Mouse (Mus musculus) kidney, adult 2 months (tissue): ENCODE data around the gene Ccdc6. TPM values are rescaled to one million over a fixed set of nuclear protein-coding genes. Genes with fewer than 3 reads are reported as not detected.

Source experiments
- DNase-seq: peaks from one replicate; pipeline ENCODE4 v3.0.0; 2021
- H3K27ac ChIP-seq: fragments of 200-500 bp; 2 replicates; pipeline ENCODE4 v1.5.1; 2012; ENCODE audit warnings: low read depth, low read length, control low read depth, inconsistent platforms; ENCODE audit not compliant: insufficient read depth
- H3K27me3 ChIP-seq: fragments of 200-500 bp; replicated peaks from 2 replicates; pipeline ENCODE4 v1.6.1; 2012; ENCODE audit warnings: mild to moderate bottlenecking, moderate library complexity, low read length, inconsistent platforms; ENCODE audit not compliant: control insufficient read depth, insufficient read depth
- H3K36me3 ChIP-seq: fragments of 200-500 bp; 2 replicates; pipeline ENCODE4 v1.6.1; 2012; ENCODE audit warnings: mild to moderate bottlenecking, moderate library complexity, low read length, inconsistent platforms; ENCODE audit not compliant: control insufficient read depth, insufficient read depth
- H3K4me1 ChIP-seq: fragments of 200-500 bp; 2 replicates; pipeline ENCODE4 v1.6.1; 2011; ENCODE audit warnings: low read length; ENCODE audit not compliant: control insufficient read depth, insufficient read depth
- H3K4me3 ChIP-seq: fragments of 200-500 bp; 2 replicates; pipeline ENCODE4 v1.5.1; 2011; ENCODE audit warnings: mild to moderate bottlenecking, low read depth, low read length, control low read depth; ENCODE audit not compliant: insufficient read depth
- CTCF ChIP-seq: fragments of 200-500 bp; conservative IDR thresholded peaks from 2 replicates; pipeline ENCODE4 v1.5.1; 2011; ENCODE audit warnings: low read depth, mild to moderate bottlenecking, control low read depth, low read length, moderate library complexity, mixed read lengths; ENCODE audit not compliant: insufficient read depth, insufficient read length
- POLR2A ChIP-seq: fragments of 200-500 bp; IDR thresholded peaks from one replicate; pipeline ENCODE4 v1.6.1; 2011; ENCODE audit warnings: low read depth, low read length, control low read depth
- whole genome bisulfite sequencing: fragments of 180-500 bp; shearing (Covaris S2); methylation state at CpG from one replicate; pipeline ENCODE4 v1.1.7; 2018; 5-methylcytosine and 5-hydroxymethylcytosine counted together
- polyA plus RNA-seq: library from polyadenylated mRNA; depleted of rRNA; stranded (reverse); fragments of >200 nt; gene quantifications from 2 replicates; pipeline ENCODE4 v1.2.3, GENCODE M21; 2012

Gene Ccdc6
- polyA plus RNA-seq, 1 experiment: 37.0 TPM

DNA sequence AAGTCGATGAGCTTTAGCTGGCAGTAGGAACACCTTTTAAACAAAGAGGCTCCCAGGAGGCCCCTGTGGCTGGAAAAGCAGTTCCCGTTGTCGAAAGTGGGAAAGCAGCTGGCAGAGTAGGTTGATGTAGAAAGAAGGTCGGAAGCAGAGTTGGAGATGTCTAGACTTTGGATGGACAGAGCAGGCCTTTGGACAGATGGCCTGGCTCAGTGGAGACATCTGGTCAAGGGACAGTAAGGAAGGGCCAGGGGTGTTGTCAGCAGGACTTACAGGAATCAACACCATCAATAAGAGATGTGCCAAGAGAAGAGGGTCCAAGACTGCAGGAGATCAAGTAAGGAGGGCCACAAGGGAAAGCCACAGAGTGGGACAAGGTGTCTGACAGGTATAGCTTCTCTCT, 53.4 kb downstream of the Ccdc6 start:
- H3K36me3 ChIP-seq: 0 out of 2 replicates have a peak, but pooled peaks cover 2% of the 10 kb centered on the region
- peaks cover 7% of the 10 kb centered on the region for H3K4me1 ChIP-seq
- no peak for TF ChIP-seq POLR2A
- no peak for TF ChIP-seq CTCF
- no peaks in the 10 kb centered on the region for H3K27me3 ChIP-seq
- WGBS: 58% methylated on average over 4 of the region's 4 CpGs
- H3K4me3 ChIP-seq: no peak overlapping the region
- no peak for DNase-seq
- no peak overlapping the region for H3K27ac ChIP-seq

GRCm38 (mm10) chr10:70151171-70151570, 54.2 kb downstream of the Ccdc6 start:
- H3K27ac ChIP-seq: no peak overlapping the region
- TF ChIP-seq POLR2A: no peak
- TF ChIP-seq CTCF: no peak
- no peak overlapping the region for H3K4me3 ChIP-seq
- DNase-seq: peak; percentile 31
- no peaks in the 10 kb centered on the region for H3K27me3 ChIP-seq
- H3K4me1 ChIP-seq: peaks cover 7% of the 10 kb centered on the region
- no peaks in the 10 kb centered on the region for H3K36me3 ChIP-seq
- WGBS: 69% methylated on average over 10 of the region's 10 CpGs

DNA sequence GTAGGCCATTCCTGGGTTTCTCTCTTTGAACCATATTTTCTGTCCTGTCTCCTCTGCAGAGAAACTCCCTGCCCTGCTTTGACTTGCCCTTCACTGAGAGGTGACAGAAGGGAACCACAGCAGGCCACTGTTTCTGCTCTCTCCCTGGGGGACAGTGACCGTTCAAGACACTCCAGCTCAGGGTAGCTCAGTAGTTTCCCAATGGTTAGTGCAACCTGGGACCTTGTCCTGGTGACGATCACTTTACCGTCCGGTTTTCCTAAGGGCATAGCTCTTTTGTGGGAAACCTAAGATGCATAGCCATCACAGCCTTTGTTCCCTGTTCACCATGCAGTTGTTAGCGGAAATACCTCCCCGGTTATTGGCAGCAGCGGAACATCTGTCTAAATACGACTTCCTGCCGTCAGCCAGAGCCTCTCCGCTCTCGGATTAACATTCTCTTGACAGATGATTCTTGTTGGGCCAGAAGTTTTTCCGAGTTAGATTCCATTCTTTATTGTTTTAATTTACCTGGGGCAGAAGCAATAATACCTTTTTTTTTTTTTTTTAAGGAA, 55.3 kb downstream of the Ccdc6 start:
- Histone ChIP-seq H3K4me3 (no peak overlapping the region), H3K36me3 (no peaks in the 10 kb centered on the region), H3K27ac (no peak overlapping the region), H3K27me3 (no peaks in the 10 kb centered on the region), H3K4me1 (peaks cover 7% of the 10 kb centered on the region)
- no peak for TF ChIP-seq CTCF
- peak; percentile 52 for DNase-seq
- 55% methylated on average over 12 of the region's 12 CpGs for WGBS

DNA sequence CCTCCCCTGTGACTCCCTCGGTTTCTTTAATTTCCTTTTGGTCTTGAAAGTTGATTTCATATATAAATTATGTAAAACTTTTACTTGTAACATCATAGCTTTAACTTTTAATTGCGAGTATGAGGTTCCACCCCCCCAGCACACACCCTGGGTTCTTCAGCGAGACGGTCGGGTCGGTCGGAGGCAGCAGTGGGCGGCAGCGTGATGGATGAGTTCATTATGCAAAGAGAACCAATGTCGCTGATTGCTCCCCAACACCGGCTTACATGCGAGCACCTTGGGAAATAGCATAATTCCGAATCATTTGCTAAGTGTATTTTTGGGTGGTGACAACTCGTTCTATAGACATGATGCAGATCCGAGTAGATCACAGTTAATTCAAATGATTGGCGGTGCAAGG, 56.9 kb downstream of the Ccdc6 start:
- no peak overlapping the region for H3K4me3 ChIP-seq
- no peak for DNase-seq
- no peaks in the 10 kb centered on the region for H3K36me3 ChIP-seq
- no peak overlapping the region for H3K27ac ChIP-seq
- H3K4me1 ChIP-seq: peaks cover 7% of the 10 kb centered on the region
- H3K27me3 ChIP-seq: no peaks in the 10 kb centered on the region
- WGBS: 89% methylated on average over 16 of the region's 16 CpGs
- TF ChIP-seq POLR2A (no peak), CTCF (no peak)

- TF ChIP-seq CTCF (peak; percentile 68), POLR2A (no peak)
- Histone ChIP-seq H3K27me3 (no peaks in the 10 kb centered on the region), H3K36me3 (no peaks in the 10 kb centered on the region), H3K4me1 (no peaks in the 10 kb centered on the region), H3K4me3 (no peak overlapping the region), H3K27ac (no peak overlapping the region)
- 78% methylated on average over 3 of the region's 3 CpGs for WGBS
- peak; percentile 52 for DNase-seq
Observed at GRCm38 (mm10) chr10:70156431-70157165, 59.7 kb downstream of the Ccdc6 start.

GRCm38 (mm10) chr10:70159651-70160320, 62.9 kb downstream of the Ccdc6 start:
- Histone ChIP-seq H3K27me3 (no peaks in the 10 kb centered on the region), H3K4me1 (no peaks in the 10 kb centered on the region; the same call in 1 of the 2 replicates), H3K27ac (no peak overlapping the region), H3K4me3 (no peak overlapping the region), H3K36me3 (no peaks in the 10 kb centered on the region)
- DNase-seq: no peak
- TF ChIP-seq POLR2A (no peak), CTCF (no peak)
- WGBS: 81% methylated on average over 12 of the region's 12 CpGs

GRCm38 (mm10) chr10:70160811-70161210, 63.9 kb downstream of the Ccdc6 start:
- H3K27me3 ChIP-seq: no peaks in the 10 kb centered on the region
- no peaks in the 10 kb centered on the region; the same call in 1 of the 2 replicates for H3K4me1 ChIP-seq
- H3K4me3 ChIP-seq: no peak overlapping the region
- H3K27ac ChIP-seq: no peak overlapping the region
- no peak for DNase-seq
- no peaks in the 10 kb centered on the region for H3K36me3 ChIP-seq
- TF ChIP-seq CTCF (no peak), POLR2A (no peak)
- 94% methylated on average over 12 of the region's 12 CpGs for WGBS
